Mouse (Mus musculus) C2C12 (cell line): ENCODE measurements around the gene Mcm5. TPM values are rescaled to one million over a fixed set of nuclear protein-coding genes. Genes with fewer than 3 reads are reported as not detected.

Experiments used
- H3K27me3 ChIP-seq: one replicate; pipeline ENCODE4 v1.6.1; 2011; ENCODE audit not compliant: control insufficient read depth, insufficient read depth, insufficient read length
- H3K36me3 ChIP-seq: one replicate; pipeline ENCODE4 v1.6.1; 2011; ENCODE audit not compliant: control insufficient read depth, insufficient read depth
- H3K4me3 ChIP-seq: one replicate; pipeline ENCODE4 v1.5.1; 2011; ENCODE audit warnings: mild to moderate bottlenecking, control low read depth; ENCODE audit not compliant: poor library complexity, insufficient read depth, severe bottlenecking
- H3K79me2 ChIP-seq: one replicate; pipeline ENCODE4 v1.6.1; 2011; ENCODE audit not compliant: control insufficient read depth, insufficient read depth
- H3K79me3 ChIP-seq: one replicate; pipeline ENCODE4 v1.6.1; 2011; ENCODE audit warnings: low read depth, control low read depth
- H3ac ChIP-seq: one replicate; pipeline ENCODE3; 2011; ENCODE audit warnings: low read depth; ENCODE audit not compliant: control insufficient read depth, insufficient read length
- CEBPB ChIP-seq: IDR thresholded peaks from one replicate; pipeline ENCODE4 v1.6.1; 2011; ENCODE audit warnings: low read depth, mild to moderate bottlenecking, control low read depth, moderate library complexity
- CTCF ChIP-seq: IDR thresholded peaks from one replicate; pipeline ENCODE4 v1.5.1; 2011; ENCODE audit not compliant: control insufficient read depth, insufficient read depth, insufficient read length
- FOSL1 ChIP-seq: IDR thresholded peaks from one replicate; pipeline ENCODE4 v1.8.0; 2011; ENCODE audit warnings: mild to moderate bottlenecking, low read length; ENCODE audit not compliant: poor library complexity, insufficient read depth, severe bottlenecking
- MAX ChIP-seq: IDR thresholded peaks from one replicate; pipeline ENCODE4 v1.6.1; 2011; ENCODE audit warnings: mild to moderate bottlenecking, control low read depth
- MYOD1 ChIP-seq: IDR thresholded peaks from one replicate; pipeline ENCODE4 v1.6.1; 2011; ENCODE audit warnings: low read depth; ENCODE audit not compliant: control insufficient read depth, insufficient read length
- MYOG ChIP-seq: IDR thresholded peaks from one replicate; pipeline ENCODE4 v1.6.1; 2011; ENCODE audit not compliant: control insufficient read depth, insufficient read length; ENCODE audit errors: extremely low read depth
- USF1 ChIP-seq: IDR thresholded peaks from one replicate; pipeline ENCODE4 v1.6.1; 2011; ENCODE audit warnings: low read depth, mild to moderate bottlenecking, control low read depth, moderate library complexity
- polyA plus RNA-seq: library from polyadenylated mRNA; unstranded; fragments of >200 nt; fragmentation: generic; extraction: Trizol; gene quantifications from one replicate; pipeline ENCODE4 v1.2.1, GENCODE M21; 2012; ENCODE audit warnings: missing spikeins

Gene Mcm5
- polyA plus RNA-seq, 1 experiment = 200 TPM

GRCm38 (mm10) chr8:75081364-75082040, 27.9 kb upstream of the Mcm5 start:
- no peaks in the 10 kb centered on the region for H3K79me3 ChIP-seq
- no peak overlapping the region for H3K4me3 ChIP-seq
- no peaks in the 10 kb centered on the region for H3K79me2 ChIP-seq
- no peaks in the 10 kb centered on the region for H3K36me3 ChIP-seq
- H3K27me3 ChIP-seq = no peaks in the 10 kb centered on the region
- no peak overlapping the region for H3ac ChIP-seq
- TF ChIP-seq MYOG (no peak), FOSL1 (no peak), USF1 (no peak), MAX (no peak), CTCF (no peak), CEBPB (no peak), MYOD1 (no peak)

GRCm38 (mm10) chr8:75082181-75082805, 27.1 kb upstream of the Mcm5 start:
- no peaks in the 10 kb centered on the region for H3K27me3 ChIP-seq
- H3K36me3 ChIP-seq = no peaks in the 10 kb centered on the region
- no peaks in the 10 kb centered on the region for H3K79me2 ChIP-seq
- H3K4me3 ChIP-seq = no peak overlapping the region
- H3K79me3 ChIP-seq = no peaks in the 10 kb centered on the region
- no peak overlapping the region for H3ac ChIP-seq
- TF ChIP-seq FOSL1 (no peak), MYOG (no peak), MYOD1 (no peak), CEBPB (no peak), CTCF (no peak), USF1 (no peak), MAX (no peak)

DNA sequence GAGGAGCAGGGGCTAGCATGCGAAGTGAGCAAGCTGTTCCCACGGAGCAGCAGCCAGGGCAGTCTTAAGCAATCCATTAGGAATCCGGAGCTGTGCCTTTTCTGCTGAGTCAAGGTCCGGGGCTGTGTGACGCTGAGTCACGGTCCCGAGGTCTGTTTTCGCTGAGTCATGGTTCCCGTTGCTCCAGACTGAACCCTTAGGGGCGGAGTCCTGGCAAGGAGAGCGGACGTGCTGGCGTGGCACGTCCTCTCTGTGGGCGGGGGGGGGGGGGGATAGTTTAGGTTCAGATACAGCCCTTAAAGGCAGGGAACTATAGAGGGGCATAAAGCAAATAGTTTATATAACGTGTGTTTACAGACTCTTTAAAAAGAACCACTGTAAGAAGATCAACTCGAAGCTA, 25.5 kb upstream of the Mcm5 start:
- no peaks in the 10 kb centered on the region for H3K79me2 ChIP-seq
- no peaks in the 10 kb centered on the region for H3K27me3 ChIP-seq
- H3K4me3 ChIP-seq = no peak overlapping the region
- H3ac ChIP-seq = peak overlapping the region; percentile 46
- TF ChIP-seq FOSL1 (peak; percentile 16), MYOG (no peak), MYOD1 (no peak), MAX (no peak), CEBPB (peak; percentile 95), CTCF (no peak), USF1 (no peak)
- no peaks in the 10 kb centered on the region for H3K79me3 ChIP-seq
- H3K36me3 ChIP-seq = no peaks in the 10 kb centered on the region

DNA sequence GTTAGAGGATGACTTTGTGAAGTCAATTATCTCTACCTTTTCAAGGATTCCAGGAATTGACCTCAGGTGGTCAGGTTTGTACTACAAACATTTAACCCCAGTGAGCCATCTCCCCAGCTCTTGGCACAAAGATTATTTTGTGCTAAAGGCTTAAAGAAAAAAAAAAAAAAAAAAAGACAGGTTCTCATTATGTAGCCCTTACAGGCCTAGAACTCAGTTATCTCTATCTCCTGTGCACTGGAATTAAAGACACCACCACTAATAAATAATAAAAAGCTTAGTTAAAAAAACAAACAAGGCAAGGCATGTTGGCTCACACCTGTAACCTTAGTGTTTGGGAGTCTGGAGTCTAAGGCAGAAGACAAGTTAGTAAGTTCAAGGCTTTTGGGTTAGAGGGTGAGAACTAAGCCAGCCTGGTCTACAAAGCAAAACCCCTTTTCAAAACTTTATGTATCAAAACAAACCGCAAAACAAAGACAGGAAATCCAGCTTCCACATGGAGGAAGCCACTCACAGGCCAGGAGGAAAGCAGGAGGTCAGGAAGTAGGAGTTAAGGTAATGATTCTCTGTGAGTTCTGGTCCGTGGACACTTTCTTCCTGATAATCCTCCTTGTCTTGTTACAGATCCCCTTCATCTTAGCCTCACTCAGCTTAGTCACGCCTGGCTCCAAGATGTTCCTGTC, 24.8 kb upstream of the Mcm5 start:
- H3K4me3 ChIP-seq = no peak overlapping the region
- no peak overlapping the region for H3ac ChIP-seq
- TF ChIP-seq FOSL1 = no peak
- no peak for TF ChIP-seq USF1
- no peak for TF ChIP-seq CEBPB
- no peak for TF ChIP-seq CTCF
- no peak for TF ChIP-seq MYOG
- no peak for TF ChIP-seq MYOD1
- no peak for TF ChIP-seq MAX

GRCm38 (mm10) chr8:75086002-75086401, 23.4 kb upstream of the Mcm5 start:
- H3ac ChIP-seq = no peak overlapping the region
- TF ChIP-seq MAX = no peak
- TF ChIP-seq USF1 = no peak
- TF ChIP-seq FOSL1 = no peak
- no peak for TF ChIP-seq CEBPB
- TF ChIP-seq MYOG = no peak
- no peaks in the 10 kb centered on the region for H3K36me3 ChIP-seq
- no peaks in the 10 kb centered on the region for H3K79me3 ChIP-seq
- H3K27me3 ChIP-seq = no peaks in the 10 kb centered on the region
- H3K4me3 ChIP-seq = no peak overlapping the region
- H3K79me2 ChIP-seq = no peaks in the 10 kb centered on the region

More for the DNA sequence above, 24.8 kb upstream of the Mcm5 start:
- no peaks in the 10 kb centered on the region for H3K36me3 ChIP-seq
- H3K79me3 ChIP-seq = no peaks in the 10 kb centered on the region
- H3K79me2 ChIP-seq = no peaks in the 10 kb centered on the region
- no peaks in the 10 kb centered on the region for H3K27me3 ChIP-seq
